Mouse (Mus musculus) liver, embryonic 12.5 days (tissue): ENCODE measurements around the gene Tfip11. TPM values are rescaled to one million over a fixed set of nuclear protein-coding genes. Genes with fewer than 3 reads are reported as not detected.

ENCODE experiments used
- ATAC-seq: fragments of 200-750 bp; cut with Nextera tagmentation; 2 replicates; pipeline ENCODE4 v1.8.0; 2017; ENCODE audit warnings: moderate number of reproducible peaks, mild to moderate bottlenecking, moderate library complexity
- H3K27ac ChIP-seq: fragments of 300-500 bp; sonication (generic); 2 replicates; pipeline ENCODE4 v1.5.1; 2016; ENCODE audit warnings: mild to moderate bottlenecking
- H3K27me3 ChIP-seq: fragments of 300-500 bp; sonication (generic); replicated peaks from 2 replicates; pipeline ENCODE4 v1.6.1; 2016; ENCODE audit warnings: mild to moderate bottlenecking, moderate library complexity
- H3K36me3 ChIP-seq: fragments of 300-500 bp; sonication (generic); 2 replicates; pipeline ENCODE4 v1.6.1; 2016; ENCODE audit warnings: mild to moderate bottlenecking, moderate library complexity
- H3K4me1 ChIP-seq: fragments of 300-500 bp; sonication (generic); 2 replicates; pipeline ENCODE4 v1.6.1; 2016
- H3K4me2 ChIP-seq: fragments of 300-500 bp; sonication (generic); 2 replicates; pipeline ENCODE4 v1.6.1; 2016; ENCODE audit warnings: mild to moderate bottlenecking, moderate library complexity
- H3K4me3 ChIP-seq: fragments of 300-500 bp; sonication (generic); 2 replicates; pipeline ENCODE4 v1.5.1; 2016; ENCODE audit warnings: mild to moderate bottlenecking, moderate library complexity
- H3K9ac ChIP-seq: fragments of 300-500 bp; sonication (generic); 2 replicates; pipeline ENCODE4 v1.6.1; 2016; ENCODE audit warnings: mild to moderate bottlenecking, moderate library complexity
- H3K9me3 ChIP-seq: fragments of 300-500 bp; sonication (generic); replicated peaks from 2 replicates; pipeline ENCODE4 v1.6.1; 2016; ENCODE audit warnings: mild to moderate bottlenecking, moderate library complexity
- WGBS: fragments of 180-500 bp; shearing (Covaris S2); methylation state at CpG from one replicate; pipeline ENCODE4 v1.1.7; 2016; ENCODE audit not compliant: insufficient replicate concordance; 5-methylcytosine and 5-hydroxymethylcytosine counted together
- polyA plus RNA-seq: library from polyadenylated mRNA; unstranded; fragments of >200 nt; fragmentation: Nextera tagmentation; extraction: Ambion mirVana; gene quantifications from 2 replicates; pipeline ENCODE4 v1.2.1, GENCODE M21; 2016

Tfip11 gene
- polyA plus RNA-seq, 1 experiment from 2014 or later = 20.7 TPM

- Histone ChIP-seq H3K9me3 (no peaks in the 10 kb centered on the region), H3K4me1 (peaks cover 96% of the 10 kb centered on the region), H3K27ac (peak overlapping the region; percentile 52; the same call in 1 of the 2 replicates), H3K27me3 (no peaks in the 10 kb centered on the region), H3K36me3 (peaks cover 6% of the 10 kb centered on the region; the same call in 1 of the 2 replicates), H3K4me2 (no peak overlapping the region), H3K9ac (no peak overlapping the region), H3K4me3 (no peak overlapping the region)
- WGBS = 82% methylated on average over 17 of the region's 17 CpGs
- ATAC-seq = no peak
Measured at GRCm38 (mm10) chr5:112292343-112292980, 33.7 kb upstream of the Tfip11 start.

- H3K4me1 ChIP-seq = peaks cover 96% of the 10 kb centered on the region
- 60% methylated on average over 2 of the region's 2 CpGs for WGBS
- H3K36me3 ChIP-seq = peaks cover 11% of the 10 kb centered on the region; the same call in 1 of the 2 replicates
Measured at GRCm38 (mm10) chr5:112293800-112294199, 32.4 kb upstream of the Tfip11 start.

DNA sequence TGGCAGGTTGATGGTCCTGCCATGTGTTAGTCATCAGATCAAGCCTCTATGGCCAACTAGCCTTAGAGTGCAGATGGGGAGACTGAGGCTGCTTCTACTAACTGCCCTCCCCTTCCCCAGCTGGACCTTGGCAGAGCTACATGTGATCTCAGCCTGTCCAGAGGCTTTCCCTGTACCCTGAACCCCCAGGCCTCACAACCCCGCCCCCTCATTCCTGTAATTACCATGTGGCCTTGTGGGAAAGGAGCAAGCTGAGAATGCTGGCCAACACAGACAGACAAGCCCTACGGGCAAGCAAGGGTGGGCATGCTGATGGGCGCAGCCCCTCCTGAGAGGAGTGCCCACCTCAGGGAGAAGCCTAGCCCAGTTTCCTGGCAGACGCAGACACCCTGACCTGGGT, 31.5 kb upstream of the Tfip11 start:
- peaks cover 96% of the 10 kb centered on the region for H3K4me1 ChIP-seq
- H3K9me3 ChIP-seq = no peaks in the 10 kb centered on the region
- no peak for ATAC-seq
- H3K27me3 ChIP-seq = no peaks in the 10 kb centered on the region
- peaks cover 11% of the 10 kb centered on the region; the same call in 1 of the 2 replicates for H3K36me3 ChIP-seq
- H3K4me2 ChIP-seq = peak overlapping the region; percentile 21; the same call in 1 of the 2 replicates
- 66% methylated on average over 4 of the region's 4 CpGs for WGBS
- peak overlapping the region; percentile 78; the same call in 1 of the 2 replicates for H3K27ac ChIP-seq
- no peak overlapping the region for H3K4me3 ChIP-seq
- no peak overlapping the region for H3K9ac ChIP-seq

More at GRCm38 (mm10) chr5:112293800-112294199, 32.4 kb upstream of the Tfip11 start:
- no peak overlapping the region for H3K4me3 ChIP-seq
- H3K9me3 ChIP-seq = no peaks in the 10 kb centered on the region
- no peak for ATAC-seq
- H3K9ac ChIP-seq = no peak overlapping the region
- H3K27me3 ChIP-seq = no peaks in the 10 kb centered on the region
- no peak overlapping the region for H3K27ac ChIP-seq
- no peak overlapping the region for H3K4me2 ChIP-seq

DNA sequence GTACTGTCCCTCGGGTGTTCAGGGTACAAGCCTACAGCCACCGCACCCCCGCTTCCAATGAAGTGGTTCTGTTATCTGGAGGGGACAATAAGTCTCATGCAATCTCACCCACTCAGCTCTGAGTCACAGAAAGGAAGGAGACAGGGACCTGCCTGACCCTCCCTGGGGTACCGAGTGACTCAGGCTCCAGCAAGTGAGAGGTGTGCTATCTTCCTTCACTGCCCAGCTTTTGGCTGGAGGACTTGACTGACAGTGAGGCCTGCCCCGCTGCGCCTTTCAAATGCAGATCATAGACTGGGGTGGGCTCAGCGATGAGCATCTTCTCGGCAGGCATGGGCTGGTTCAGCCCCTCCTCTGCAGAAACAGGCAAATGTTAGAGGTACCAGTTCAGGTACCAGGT, 31.0 kb upstream of the Tfip11 start:
- no peaks in the 10 kb centered on the region for H3K27me3 ChIP-seq
- H3K4me1 ChIP-seq = peaks cover 96% of the 10 kb centered on the region
- peak overlapping the region; percentile 78 for H3K27ac ChIP-seq
- H3K9me3 ChIP-seq = no peaks in the 10 kb centered on the region
- no peak overlapping the region; the same call in 1 of the 2 replicates for H3K9ac ChIP-seq
- peaks cover 11% of the 10 kb centered on the region; the same call in 1 of the 2 replicates for H3K36me3 ChIP-seq
- ATAC-seq = peak; percentile 40; the same call in 1 of the 2 replicates
- H3K4me2 ChIP-seq = peak overlapping the region; percentile 21
- no peak overlapping the region for H3K4me3 ChIP-seq
- WGBS = 22% methylated on average over 8 of the region's 8 CpGs

DNA sequence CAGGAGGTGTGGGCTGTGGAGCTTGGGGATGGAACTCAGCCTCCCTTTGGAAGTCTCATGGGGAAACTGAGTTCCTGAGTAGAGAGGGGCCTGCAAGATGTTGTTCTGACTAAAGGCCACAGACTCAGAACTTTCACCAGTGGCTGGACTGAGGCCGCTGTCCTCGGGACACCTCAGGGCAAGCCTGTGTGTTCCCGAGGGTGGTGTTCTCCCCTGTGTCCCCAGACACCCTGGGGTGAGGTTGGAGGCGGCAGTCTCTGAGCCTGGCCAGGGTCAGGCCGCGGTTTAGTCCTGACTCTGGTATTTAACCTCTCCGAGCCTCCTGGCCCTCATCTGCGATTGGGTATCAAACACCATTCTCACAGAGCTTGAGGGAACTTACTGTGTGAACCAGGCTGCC, 30.6 kb upstream of the Tfip11 start:
- no peak overlapping the region; the same call in 1 of the 2 replicates for H3K9ac ChIP-seq
- peak overlapping the region; percentile 78 for H3K27ac ChIP-seq
- H3K36me3 ChIP-seq = peaks cover 11% of the 10 kb centered on the region; the same call in 1 of the 2 replicates
- H3K4me3 ChIP-seq = no peak overlapping the region
- no peaks in the 10 kb centered on the region for H3K27me3 ChIP-seq
- H3K4me2 ChIP-seq = peak overlapping the region; percentile 19
- no peaks in the 10 kb centered on the region for H3K9me3 ChIP-seq
- H3K4me1 ChIP-seq = peaks cover 98% of the 10 kb centered on the region
- 60% methylated on average over 8 of the region's 8 CpGs for WGBS
- ATAC-seq = no peak

DNA sequence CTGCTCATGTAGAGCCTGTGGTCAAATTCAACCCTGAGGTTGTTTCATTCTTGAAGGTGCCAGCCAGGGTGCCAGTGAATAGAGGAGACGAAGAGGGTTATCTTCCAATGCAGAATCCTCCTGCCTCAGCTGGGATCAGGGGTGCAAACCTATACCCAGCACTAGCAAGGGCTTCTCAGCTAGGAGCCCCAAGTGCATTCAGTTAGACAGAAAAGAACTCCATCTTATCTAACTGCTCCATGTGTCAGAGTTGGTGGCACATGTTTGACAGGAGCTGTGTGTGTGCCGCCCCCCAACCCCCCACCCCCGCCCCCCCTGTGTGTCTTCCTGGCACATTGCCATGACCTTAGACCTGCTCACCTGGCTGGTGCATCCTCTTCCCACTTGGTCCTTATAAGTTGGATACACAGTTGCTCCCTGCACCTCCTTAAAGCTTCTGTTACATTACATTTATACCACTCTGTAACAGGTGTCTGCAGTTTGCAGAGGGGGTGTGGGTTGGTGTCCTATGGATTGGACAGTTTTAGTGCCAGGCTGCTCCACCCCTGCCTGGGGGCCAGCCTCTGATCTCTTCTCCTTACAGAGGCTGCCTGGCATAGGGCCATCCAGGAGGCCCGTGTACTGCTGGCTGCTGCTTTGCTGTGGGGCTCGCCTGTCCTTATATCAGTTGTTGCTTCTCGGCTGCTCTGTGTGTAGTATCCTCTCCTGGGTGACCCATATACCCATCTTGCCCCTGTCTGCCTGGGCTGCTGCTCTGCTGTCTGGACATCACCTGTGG, 29.6 kb upstream of the Tfip11 start:
- Histone ChIP-seq H3K9me3 (no peaks in the 10 kb centered on the region), H3K9ac (peak overlapping the region; percentile 45), H3K4me1 (peaks cover 100% of the 10 kb centered on the region), H3K27ac (peak overlapping the region; percentile 78), H3K27me3 (no peaks in the 10 kb centered on the region), H3K36me3 (peaks cover 16% of the 10 kb centered on the region), H3K4me3 (no peak overlapping the region), H3K4me2 (peak overlapping the region; percentile 29)
- 36% methylated on average over 5 of the region's 6 CpGs for WGBS
- peak; percentile 74 for ATAC-seq

DNA sequence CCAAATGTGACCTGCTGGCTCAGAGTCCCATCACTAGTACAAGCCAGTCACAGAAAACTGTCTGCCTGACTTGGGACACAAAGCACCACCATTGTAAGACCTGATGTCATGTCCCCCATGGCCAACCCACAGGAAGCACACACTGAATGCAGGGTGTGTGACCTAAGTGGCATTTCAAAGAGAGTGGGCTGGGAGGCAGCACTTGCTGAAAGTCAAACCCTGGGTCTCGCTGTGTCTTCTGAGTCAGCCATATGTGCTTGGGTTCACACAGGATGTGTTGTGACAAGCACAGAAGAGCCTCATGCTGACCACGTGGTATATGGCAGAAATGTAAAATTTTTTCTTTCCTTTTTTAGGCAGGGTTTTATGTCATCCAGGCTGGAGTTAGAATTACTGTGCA, 28.9 kb upstream of the Tfip11 start:
- Histone ChIP-seq H3K36me3 (peaks cover 16% of the 10 kb centered on the region), H3K4me2 (peak overlapping the region; percentile 29; the same call in 1 of the 2 replicates), H3K9ac (peak overlapping the region; percentile 45), H3K4me3 (no peak overlapping the region), H3K27me3 (no peaks in the 10 kb centered on the region), H3K27ac (peak overlapping the region; percentile 78), H3K4me1 (peaks cover 99% of the 10 kb centered on the region), H3K9me3 (no peaks in the 10 kb centered on the region)
- 51% methylated on average over 2 of the region's 2 CpGs for WGBS
- ATAC-seq = no peak

- Histone ChIP-seq H3K36me3 (peaks cover 18% of the 10 kb centered on the region), H3K9ac (peak overlapping the region; percentile 32; the same call in 1 of the 2 replicates), H3K4me3 (no peak overlapping the region), H3K4me2 (no peak overlapping the region; the same call in 1 of the 2 replicates), H3K27me3 (no peaks in the 10 kb centered on the region), H3K9me3 (no peaks in the 10 kb centered on the region), H3K4me1 (peaks cover 87% of the 10 kb centered on the region), H3K27ac (peak overlapping the region; percentile 78)
- WGBS = 56% methylated on average over 12 of the region's 12 CpGs
- ATAC-seq = no peak
Measured at GRCm38 (mm10) chr5:112298226-112298988, 27.8 kb upstream of the Tfip11 start.

DNA sequence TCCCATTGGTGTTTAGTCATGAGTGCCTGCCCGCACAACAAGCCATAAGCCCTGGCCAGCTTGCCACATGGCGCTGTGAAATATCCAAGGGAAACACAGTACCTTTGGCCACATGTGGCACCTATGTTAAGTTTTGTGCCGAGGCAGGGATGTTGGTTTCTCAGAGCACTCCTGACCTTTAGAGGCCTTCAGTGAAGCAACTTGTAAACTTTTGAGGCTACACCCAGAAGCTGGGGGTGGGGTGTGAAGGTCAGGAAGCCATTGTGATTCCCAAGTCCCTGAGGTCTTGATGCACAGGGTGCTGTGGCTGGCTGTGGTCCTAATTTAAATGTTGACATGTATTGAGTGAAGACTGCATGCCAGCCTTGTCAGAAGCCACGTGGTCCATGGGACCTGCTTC, 26.8 kb upstream of the Tfip11 start:
- Histone ChIP-seq H3K27me3 (no peaks in the 10 kb centered on the region), H3K4me2 (no peak overlapping the region), H3K9me3 (no peaks in the 10 kb centered on the region), H3K9ac (no peak overlapping the region), H3K4me1 (peaks cover 83% of the 10 kb centered on the region), H3K4me3 (no peak overlapping the region), H3K27ac (peak overlapping the region; percentile 78; the same call in 1 of the 2 replicates), H3K36me3 (peaks cover 28% of the 10 kb centered on the region)
- ATAC-seq = no peak
- WGBS = 66% methylated on average over 4 of the region's 4 CpGs

- no peaks in the 10 kb centered on the region for H3K27me3 ChIP-seq
- no peak for ATAC-seq
- peaks cover 75% of the 10 kb centered on the region for H3K4me1 ChIP-seq
- no peak overlapping the region for H3K27ac ChIP-seq
- peaks cover 35% of the 10 kb centered on the region for H3K36me3 ChIP-seq
- 67% methylated on average over 2 of the region's 2 CpGs for WGBS
- H3K9me3 ChIP-seq = no peaks in the 10 kb centered on the region
- H3K4me3 ChIP-seq = no peak overlapping the region
- no peak overlapping the region for H3K9ac ChIP-seq
- H3K4me2 ChIP-seq = no peak overlapping the region
Measured at GRCm38 (mm10) chr5:112300112-112300511, 26.0 kb upstream of the Tfip11 start.

DNA sequence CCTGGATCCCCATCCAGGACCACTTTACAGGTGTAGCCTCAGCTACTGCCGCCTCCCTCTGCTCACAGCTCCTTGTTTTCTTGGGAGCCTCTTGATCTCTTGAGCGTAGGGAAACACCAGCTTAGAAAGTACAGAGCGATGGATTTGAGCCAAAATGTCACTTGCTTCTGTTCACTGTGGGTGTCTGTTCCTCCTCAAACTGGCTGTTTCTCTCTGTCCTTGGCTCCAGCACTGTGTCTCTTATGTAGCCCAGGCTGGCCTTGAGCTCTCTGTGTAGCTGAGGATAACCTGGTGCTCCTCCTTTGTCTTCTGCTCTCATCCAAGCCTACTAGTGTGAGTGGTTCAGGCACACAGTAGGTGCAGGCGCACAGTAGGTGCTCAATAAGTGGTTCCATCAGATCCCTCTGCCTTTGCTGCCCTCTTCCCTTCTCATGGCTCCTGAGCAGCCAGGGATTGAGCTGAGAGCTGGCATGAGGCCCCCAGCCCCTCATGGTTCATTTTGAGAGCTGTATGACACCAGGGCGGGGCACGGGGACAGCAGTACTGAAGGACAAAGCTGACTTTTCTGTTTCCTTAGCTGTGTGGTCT, 25.3 kb upstream of the Tfip11 start:
- H3K4me1 ChIP-seq = peaks cover 68% of the 10 kb centered on the region
- no peak overlapping the region for H3K4me3 ChIP-seq
- no peaks in the 10 kb centered on the region for H3K9me3 ChIP-seq
- no peak overlapping the region; the same call in 1 of the 2 replicates for H3K27ac ChIP-seq
- 78% methylated on average over 6 of the region's 6 CpGs for WGBS
- no peak overlapping the region for H3K9ac ChIP-seq
- no peaks in the 10 kb centered on the region for H3K27me3 ChIP-seq
- ATAC-seq = no peak
- H3K36me3 ChIP-seq = peaks cover 42% of the 10 kb centered on the region
- H3K4me2 ChIP-seq = no peak overlapping the region
